Mouse (Mus musculus) bone marrow macrophage, adult 2 months (primary cell): ENCODE results near the gene Trim56. TPM values are rescaled to one million over a fixed set of nuclear protein-coding genes. Genes with fewer than 3 reads are reported as not detected.

Source experiments
- H3K27ac ChIP-seq: 2 replicates; pipeline ENCODE4 v1.5.1; 2012; ENCODE audit warnings: low read depth, low read length; ENCODE audit not compliant: insufficient read depth
- H3K4me1 ChIP-seq: 2 replicates; pipeline ENCODE4 v1.6.1; 2012; ENCODE audit warnings: low read length; ENCODE audit not compliant: control insufficient read depth, insufficient read depth
- H3K4me3 ChIP-seq: 2 replicates; pipeline ENCODE4 v1.5.1; 2012; ENCODE audit warnings: mild to moderate bottlenecking, low read length, moderate library complexity; ENCODE audit not compliant: insufficient read depth
- CTCF ChIP-seq: IDR thresholded peaks from 2 replicates; pipeline ENCODE4 v1.5.1; 2012; ENCODE audit warnings: low read depth, mild to moderate bottlenecking, low read length, moderate library complexity
- POLR2A ChIP-seq: IDR thresholded peaks from 2 replicates; pipeline ENCODE4 v1.6.1; 2012; ENCODE audit warnings: mild to moderate bottlenecking, low read depth, low read length, borderline replicate concordance
- polyA plus RNA-seq: library from polyadenylated mRNA; stranded (reverse); fragments of >200 nt; gene quantifications from 2 replicates; pipeline ENCODE4 v1.2.4, GENCODE M21; 2012; ENCODE audit not compliant: missing spikeins, insufficient read depth, insufficient read length

The Trim56 gene
- polyA plus RNA-seq, 1 experiment = 18.9 TPM

DNA sequence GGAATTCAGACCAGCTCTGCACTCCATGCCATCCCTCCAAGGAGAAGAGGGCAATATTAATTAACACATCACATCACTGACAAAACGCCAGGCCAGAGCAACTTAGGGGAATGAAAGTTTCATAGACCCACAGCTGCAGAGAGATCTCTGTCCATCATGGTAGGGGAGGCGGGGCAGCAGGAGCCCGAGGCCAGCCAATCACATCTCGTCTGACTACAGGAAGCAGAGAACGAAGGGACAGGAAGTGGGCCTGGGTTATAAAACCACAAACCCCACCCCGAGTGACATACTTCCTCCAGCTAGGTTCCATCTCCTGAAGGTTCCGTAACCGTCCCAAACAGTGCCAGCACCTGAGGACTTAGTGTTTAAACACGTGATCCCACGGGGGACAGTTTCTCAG lies 20.9 kb downstream of the Trim56 start:
- no peak for TF ChIP-seq CTCF
- no peak for TF ChIP-seq POLR2A
- Histone ChIP-seq H3K27ac (no peak overlapping the region), H3K4me1 (peaks cover 12% of the 10 kb centered on the region), H3K4me3 (no peak overlapping the region)

DNA sequence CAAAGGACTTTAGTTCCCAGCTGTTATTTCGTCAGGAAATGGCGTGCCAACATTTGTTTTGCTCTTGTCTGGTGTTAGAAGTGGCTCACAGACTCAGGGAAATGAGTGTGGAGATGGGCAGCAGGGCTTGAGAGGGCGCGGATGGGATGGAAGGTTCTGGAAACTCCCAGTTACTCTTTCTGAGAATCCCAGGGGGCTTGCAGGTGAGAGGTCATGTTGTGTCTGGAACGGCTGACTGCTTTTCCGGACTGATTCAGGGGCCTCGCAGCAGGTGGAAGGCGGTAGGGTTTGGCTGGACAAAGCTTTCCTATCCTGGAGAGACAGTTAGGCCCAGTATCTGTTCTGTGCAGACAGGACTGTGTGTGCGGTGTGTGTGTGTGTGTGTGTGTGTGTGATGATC lies 22.3 kb downstream of the Trim56 start:
- TF ChIP-seq CTCF (no peak), POLR2A (no peak)
- H3K4me3 ChIP-seq = no peak overlapping the region
- peaks cover 15% of the 10 kb centered on the region for H3K4me1 ChIP-seq
- no peak overlapping the region for H3K27ac ChIP-seq

DNA sequence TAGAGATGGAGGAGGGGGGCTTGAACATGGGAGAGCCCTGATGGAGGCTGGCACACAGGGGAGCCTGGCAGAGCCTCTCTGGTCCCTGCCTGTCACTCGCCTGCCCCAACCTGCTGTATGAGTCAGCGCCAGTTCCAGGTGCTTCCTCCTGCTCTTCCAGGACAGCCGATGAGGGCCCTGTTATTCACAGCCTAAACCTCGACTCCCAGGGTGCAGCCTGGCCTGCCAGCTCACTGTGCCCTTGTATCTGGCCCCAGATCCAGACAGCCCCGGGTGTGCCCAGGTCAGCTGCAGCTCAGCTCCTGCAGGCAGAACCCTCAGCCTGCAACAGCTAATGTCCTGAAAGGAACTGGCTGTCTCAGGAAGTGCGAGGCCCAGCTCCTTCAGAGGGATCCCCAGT lies 24.4 kb downstream of the Trim56 start:
- no peak for TF ChIP-seq POLR2A
- TF ChIP-seq CTCF = no peak
- Histone ChIP-seq H3K4me1 (peaks cover 15% of the 10 kb centered on the region), H3K4me3 (no peak overlapping the region), H3K27ac (no peak overlapping the region)

DNA sequence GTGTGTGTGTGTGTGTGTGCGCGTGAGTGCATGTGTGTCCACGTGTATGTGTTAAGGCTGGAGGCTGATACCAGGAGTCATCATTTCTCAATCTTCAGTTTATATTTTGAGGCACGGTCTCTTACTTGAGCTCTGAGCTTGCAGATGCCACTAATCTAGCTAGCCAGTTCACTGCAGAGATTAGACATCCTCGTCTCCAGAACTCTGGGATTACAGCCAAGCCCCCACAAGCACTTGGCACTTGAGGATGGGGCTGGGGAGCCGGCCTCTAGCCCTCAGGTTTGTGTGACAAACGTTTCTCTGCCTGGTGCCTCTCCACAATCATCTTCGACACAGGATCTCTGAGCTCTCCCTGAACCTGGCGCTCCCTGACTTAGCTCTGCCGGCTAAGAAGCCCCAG lies 25.1 kb downstream of the Trim56 start:
- TF ChIP-seq POLR2A = no peak
- TF ChIP-seq CTCF = no peak
- Histone ChIP-seq H3K4me3 (no peak overlapping the region), H3K4me1 (peaks cover 13% of the 10 kb centered on the region), H3K27ac (no peak overlapping the region)

DNA sequence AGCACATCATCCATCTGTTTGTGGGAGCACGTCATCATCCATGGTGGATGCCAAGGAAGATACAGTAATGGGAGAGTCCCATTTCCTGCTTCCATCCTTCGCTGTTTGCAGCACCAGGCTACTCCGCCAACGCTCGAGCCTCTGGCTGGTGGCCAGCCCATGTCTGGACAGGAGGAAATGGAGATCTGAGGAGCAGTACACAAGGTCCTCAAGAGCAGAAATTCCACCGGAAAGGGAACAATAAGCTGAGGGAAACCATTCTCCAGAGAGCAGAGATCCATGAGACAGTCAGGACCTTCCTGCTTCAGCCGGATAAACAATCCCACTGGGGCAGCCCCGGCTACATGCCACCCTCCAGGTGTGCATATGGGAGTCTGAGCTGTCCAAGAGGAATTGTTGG lies 28.6 kb downstream of the Trim56 start:
- no peak overlapping the region for H3K4me3 ChIP-seq
- H3K4me1 ChIP-seq = 0 out of 2 replicates have a peak, but pooled peaks cover 4% of the 10 kb centered on the region
- TF ChIP-seq CTCF (no peak), POLR2A (no peak)
- H3K27ac ChIP-seq = no peak overlapping the region

DNA sequence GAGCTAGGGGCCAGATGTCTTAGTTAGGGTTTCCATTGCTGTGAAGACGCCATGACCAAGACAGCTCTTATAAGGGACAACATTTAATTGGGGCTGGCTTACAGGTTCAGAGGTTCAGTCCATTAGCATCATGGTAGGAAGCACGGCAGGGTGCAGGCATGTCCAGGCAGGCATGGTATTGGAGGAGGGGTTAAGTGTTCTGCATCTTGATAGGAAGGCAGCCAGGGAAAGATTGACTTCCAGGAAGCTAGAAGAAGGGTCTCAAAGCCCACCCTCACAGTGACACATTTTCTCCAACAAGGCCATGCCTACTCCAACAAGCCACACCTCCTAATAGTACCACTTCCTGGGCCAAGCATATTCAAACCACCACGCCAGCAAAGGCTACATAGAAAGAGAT lies 30.3 kb downstream of the Trim56 start:
- H3K27ac ChIP-seq = no peak overlapping the region
- TF ChIP-seq CTCF = no peak
- no peak for TF ChIP-seq POLR2A
- H3K4me1 ChIP-seq = peaks cover 3% of the 10 kb centered on the region; the same call in 1 of the 2 replicates
- H3K4me3 ChIP-seq = no peak overlapping the region

DNA sequence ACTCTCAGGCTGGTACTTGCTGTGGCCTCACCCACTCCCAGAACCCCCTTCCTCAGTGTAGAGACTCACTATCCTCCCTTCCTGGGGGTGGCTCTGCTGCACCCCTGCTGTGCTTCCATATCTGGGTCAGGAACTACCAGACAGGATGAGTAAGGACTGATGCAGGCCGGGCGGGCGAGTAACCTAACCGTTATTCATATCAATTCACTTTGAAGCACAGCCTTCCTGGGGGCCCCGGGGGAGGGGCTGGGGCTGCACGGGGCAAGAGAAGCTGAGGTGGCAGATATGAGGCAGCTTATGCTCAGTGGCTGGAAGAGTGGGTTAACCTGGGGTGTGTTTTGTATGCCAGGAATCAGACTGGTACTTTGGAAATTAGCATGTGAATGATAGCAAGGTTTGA lies 31.0 kb downstream of the Trim56 start:
- Histone ChIP-seq H3K4me1 (peaks cover 8% of the 10 kb centered on the region), H3K4me3 (no peak overlapping the region), H3K27ac (no peak overlapping the region)
- no peak for TF ChIP-seq POLR2A
- no peak for TF ChIP-seq CTCF

DNA sequence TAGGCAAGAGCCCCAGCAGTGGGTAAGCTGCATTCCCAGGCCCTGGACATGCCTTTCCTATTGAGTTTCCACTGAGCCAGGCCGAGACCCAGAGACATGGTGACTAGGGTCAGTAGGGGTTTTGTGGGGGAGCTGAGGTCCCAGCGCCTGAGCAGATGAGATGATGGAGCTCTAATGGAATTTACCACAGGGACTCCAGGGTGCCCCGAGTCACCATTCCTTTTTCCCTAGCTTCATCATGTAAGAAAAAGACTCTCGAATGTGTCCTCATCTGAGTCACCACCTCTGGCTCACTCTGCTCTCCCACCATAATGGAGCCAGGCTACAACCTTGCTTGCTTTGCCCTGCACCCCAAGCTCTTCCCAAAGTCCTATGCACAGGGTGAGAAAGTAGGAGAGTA lies 33.0 kb downstream of the Trim56 start:
- Histone ChIP-seq H3K4me3 (no peak overlapping the region), H3K27ac (no peak overlapping the region), H3K4me1 (peaks cover 15% of the 10 kb centered on the region)
- TF ChIP-seq POLR2A (no peak), CTCF (no peak)

DNA sequence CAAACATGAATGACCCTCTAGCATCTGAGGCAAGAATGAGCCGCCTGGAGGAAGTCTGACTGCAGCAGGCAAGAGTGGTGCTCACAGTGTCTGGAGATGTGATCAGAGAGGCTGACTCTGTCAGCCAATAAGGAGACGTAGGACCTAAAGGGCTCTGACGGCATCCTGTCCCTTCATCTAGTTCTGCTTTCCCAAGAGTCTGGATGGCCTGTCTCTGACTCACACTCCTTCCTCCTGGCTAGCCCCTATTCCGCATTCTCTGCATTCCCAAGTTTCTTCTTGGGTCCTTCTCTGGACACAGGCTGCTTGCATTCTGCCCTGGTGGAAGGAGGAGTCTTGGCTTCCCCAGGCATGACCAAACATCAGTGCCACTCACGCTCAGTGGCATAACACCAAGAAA lies 36.2 kb downstream of the Trim56 start:
- Histone ChIP-seq H3K27ac (peak overlapping the region; percentile 7; the same call in 1 of the 2 replicates), H3K4me1 (peaks cover 37% of the 10 kb centered on the region), H3K4me3 (no peak overlapping the region)
- TF ChIP-seq CTCF = no peak
- no peak for TF ChIP-seq POLR2A

DNA sequence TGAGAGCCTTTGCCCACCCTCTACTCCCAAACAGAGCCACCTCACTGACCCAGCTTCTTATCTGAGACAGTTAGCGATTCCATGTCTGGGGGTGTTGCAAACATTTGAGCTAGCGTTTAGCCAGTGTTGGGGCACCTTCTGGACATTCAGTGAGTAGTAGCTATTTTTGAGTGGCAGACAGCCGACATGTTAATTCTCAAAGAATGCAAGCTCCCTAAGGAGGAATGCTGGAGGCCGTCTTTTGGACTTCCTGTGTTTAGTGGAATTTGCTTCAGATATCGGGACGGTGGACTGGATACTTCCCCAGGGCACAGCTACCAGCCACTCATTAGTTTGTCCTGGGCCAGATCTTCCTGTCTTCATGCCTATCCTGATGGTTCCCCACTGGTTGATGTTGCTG lies 37.4 kb downstream of the Trim56 start:
- TF ChIP-seq POLR2A (no peak), CTCF (no peak)
- Histone ChIP-seq H3K4me3 (no peak overlapping the region), H3K27ac (no peak overlapping the region), H3K4me1 (peaks cover 45% of the 10 kb centered on the region)

DNA sequence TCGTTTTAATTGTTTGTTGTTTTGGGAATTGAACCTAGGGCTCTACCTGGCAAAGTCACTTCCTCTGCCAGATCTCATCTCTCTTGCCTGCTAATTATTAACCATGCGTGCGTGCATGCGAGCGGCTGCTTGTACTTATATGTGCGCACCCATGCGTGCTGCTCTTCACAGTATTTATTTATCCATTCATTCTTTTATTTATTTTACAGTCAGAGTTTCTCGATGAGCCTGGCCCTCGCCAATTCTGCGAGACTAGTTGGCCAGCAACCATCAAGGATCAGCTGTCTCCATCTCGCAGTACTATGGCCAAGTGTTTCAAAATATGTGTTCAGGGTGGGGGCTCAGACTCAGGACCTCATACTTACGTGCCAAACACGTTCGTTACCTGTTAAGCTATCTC lies 38.0 kb downstream of the Trim56 start:
- no peak for TF ChIP-seq POLR2A
- TF ChIP-seq CTCF = no peak
- Histone ChIP-seq H3K4me3 (no peak overlapping the region), H3K27ac (no peak overlapping the region), H3K4me1 (peaks cover 48% of the 10 kb centered on the region)
